Mouse (Mus musculus) layer of hippocampus, postnatal 36 days (tissue): ENCODE measurements at regions not wholly inside any gene's neighbourhood (a gene's known extent, or its start where the extent isn't known, plus 50 kb on each side); places are given as distances from the start of the nearest gene placed in this dataset.
A peak's percentile ranks its signal among the peaks of the same experiment; 100 is the strongest.

Experiments used
- DNase-seq, 2 experiments: peaks; one replicate each; pipeline ENCODE4 v3.0.0; 2022

DNA sequence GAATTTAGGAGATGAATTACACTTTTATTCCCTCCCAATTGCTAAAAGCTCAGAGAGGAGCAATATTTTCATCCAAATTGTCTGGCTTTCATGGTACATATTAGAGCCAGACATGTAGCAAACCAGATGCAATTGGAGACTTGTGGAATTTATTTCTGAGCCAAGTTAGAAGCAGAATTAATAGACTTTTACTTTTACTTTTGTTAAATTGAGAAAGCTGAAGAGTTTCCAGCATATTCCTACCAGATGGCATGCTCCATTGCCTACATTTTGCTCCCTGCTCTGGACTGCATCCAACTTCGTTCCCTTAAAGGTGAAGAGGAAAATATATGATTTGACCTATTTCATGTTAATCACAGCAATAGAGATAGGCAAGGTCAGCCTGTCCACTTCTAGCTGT is 646.4 kb upstream of the Slit2 start:
- DNase-seq: peak in 1 of 2 experiments; percentile 3

DNA sequence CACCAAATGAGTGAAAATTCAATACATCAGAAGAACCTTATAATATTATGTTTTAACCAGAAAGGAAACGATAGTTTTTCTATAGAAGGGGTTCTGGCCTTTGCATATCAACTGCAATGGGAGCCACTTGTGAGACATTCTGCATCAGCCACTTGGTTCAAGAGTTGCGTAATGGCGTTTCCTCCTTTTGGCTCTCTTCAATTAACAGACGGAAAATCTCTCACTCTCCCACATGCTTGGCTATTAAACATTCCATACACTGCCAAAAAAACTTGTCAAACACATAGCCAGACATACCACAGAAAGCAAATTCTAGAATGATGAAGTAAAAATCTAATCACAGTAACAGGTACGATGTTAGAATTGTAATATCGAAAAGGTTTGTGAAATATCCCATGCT is 643.1 kb upstream of the Slit2 start:
- DNase-seq: no peak

DNA sequence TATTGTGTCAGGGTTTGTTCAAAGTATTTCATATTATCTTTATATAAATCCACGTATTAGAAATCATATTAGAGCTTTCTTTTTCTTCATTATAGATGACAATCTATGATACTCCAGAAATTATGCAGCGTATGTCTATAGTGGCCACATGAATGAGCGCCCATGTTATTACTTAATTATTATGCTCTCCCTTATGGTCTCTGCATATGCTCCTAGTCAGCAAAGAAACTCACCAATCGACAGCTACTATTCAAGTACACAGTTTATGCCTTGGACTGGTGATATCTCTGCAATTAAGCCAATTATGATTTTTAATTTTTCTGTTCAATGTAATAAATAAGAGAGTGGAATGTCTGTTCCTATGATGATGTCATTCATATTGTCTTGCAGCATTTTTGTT is 612.8 kb upstream of the Slit2 start:
- no peak for DNase-seq

DNA sequence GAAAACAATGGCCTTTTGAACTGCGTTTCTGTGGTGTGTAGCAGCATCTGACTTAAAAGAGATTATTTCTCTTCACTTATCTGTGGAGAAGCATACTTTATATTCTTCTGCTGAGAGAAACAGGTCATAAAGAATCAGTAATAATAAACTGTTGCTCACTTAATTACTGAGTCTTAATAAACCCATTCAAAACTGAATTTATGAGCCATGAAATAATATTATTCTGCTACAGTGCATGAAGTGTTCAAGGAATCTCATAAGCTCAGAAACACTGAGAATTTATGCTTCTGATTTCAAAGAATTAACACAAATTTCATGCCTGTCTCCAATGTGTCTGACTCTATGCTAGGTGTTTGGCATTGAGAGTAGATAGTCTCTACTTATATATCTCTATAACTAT is 597.0 kb upstream of the Slit2 start:
- no peak for DNase-seq

DNA sequence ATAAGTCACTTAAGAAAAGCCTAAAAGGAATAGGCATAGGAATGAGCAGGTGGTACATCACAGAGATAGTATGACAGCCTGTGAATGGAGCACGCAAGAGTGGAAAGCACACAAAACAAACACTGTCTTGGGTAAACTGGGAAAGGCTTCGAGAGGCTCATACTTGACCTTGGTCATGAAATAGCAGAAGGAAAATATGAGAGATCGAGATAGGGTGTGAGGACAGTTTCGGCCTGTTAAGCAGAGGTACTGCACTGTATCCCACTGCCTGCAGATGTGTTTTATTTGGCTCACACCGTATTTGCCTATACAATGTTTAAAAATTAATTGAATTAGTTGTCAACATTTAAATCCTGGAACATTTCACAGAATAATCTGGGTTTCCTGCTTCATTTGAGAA is 596.2 kb upstream of the Slit2 start:
- DNase-seq: no peak

DNA sequence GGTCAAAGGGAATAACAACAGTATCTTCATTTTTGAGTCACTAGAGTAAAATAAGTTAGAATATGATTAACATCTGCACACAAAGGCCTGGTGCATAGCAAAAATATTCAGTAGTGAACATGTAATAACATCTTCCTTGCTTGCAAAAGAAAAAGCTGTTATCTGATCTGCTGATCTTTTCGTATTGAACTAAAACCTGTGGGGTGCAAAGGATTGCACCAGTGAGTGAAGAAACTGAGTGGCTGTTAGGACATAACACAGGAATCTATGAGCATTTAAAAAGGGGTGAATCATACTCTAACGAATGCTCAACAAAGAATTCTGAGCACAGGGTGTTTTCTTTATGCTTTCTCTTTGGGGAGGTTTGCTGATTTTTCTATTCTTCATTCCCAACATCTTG is 592.2 kb upstream of the Slit2 start:
- DNase-seq: no peak

DNA sequence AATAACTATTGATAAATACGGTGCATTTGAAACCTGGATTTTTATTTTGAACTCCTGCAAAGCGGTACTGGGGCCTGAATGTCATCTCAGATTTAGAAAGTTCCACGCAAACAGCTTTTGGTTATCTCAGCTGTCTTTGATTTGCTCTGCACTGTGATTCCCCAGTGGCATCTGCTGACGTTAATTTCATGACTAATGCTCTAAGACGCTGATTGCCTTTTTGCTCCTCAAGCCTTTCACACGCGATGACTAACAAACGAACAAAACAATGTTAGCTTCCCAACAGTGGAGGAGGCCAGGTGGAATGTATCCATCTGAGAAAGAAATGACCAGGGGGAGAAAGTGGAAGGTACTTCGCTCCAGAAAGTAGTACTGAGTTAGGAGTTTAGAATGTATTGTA is 586.1 kb upstream of the Slit2 start:
- no peak for DNase-seq

DNA sequence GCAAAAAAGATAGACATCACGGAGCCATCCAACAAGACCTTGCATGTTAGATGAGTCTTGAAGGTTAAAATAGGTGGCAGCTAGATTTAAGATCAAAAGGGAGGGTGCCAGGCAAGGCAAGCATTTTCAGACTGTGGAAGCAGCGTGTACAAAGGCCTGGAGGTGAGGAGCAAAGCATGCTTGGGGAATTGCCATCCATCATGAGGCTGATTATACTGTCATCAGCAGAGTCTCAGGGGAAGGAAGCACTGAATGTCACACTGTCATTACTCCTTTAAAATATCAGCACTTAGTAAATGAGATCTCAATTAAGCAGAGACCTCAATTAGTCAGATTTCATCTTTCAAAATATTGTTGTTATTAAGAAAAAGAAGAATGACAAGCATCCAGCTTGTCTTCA is 561.0 kb upstream of the Slit2 start:
- DNase-seq: no peak

DNA sequence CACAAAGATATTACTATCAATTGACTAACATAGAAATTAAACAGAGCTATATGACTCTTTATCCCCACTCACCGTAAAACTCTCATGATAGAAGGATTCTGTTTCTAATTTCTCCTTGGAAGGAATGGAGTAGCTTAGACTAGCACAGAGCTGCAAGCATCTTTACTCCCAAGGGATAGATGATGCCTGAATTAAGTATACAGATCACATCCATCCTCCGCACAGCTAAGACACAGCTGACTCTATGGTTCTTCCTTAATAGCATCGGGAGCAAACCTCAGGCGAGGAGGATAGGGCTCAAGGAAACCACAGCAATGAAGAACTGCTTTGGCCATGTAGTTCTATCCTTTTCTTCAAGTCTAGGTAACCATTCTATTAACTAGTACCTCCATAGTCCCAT is 556.9 kb upstream of the Slit2 start:
- no peak for DNase-seq

DNA sequence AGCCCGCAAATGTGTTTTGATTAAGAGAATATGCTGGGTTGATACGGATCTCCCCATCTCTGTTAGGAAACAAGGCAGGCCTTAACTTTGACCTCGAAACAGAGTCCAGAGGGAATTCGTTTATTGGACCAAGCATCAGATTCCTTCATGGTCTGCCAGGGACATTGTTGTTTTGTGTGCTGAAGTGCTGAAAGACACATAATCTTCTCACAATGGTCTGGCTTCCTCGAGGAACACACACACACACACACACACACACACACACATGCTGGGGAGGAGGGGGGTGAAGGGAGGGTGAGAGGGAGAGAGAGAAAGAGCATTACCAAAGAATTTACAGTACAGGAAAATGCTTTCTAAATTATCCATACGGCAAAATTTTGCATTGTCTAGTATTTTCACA is 556.5 kb upstream of the Slit2 start:
- DNase-seq: no peak

DNA sequence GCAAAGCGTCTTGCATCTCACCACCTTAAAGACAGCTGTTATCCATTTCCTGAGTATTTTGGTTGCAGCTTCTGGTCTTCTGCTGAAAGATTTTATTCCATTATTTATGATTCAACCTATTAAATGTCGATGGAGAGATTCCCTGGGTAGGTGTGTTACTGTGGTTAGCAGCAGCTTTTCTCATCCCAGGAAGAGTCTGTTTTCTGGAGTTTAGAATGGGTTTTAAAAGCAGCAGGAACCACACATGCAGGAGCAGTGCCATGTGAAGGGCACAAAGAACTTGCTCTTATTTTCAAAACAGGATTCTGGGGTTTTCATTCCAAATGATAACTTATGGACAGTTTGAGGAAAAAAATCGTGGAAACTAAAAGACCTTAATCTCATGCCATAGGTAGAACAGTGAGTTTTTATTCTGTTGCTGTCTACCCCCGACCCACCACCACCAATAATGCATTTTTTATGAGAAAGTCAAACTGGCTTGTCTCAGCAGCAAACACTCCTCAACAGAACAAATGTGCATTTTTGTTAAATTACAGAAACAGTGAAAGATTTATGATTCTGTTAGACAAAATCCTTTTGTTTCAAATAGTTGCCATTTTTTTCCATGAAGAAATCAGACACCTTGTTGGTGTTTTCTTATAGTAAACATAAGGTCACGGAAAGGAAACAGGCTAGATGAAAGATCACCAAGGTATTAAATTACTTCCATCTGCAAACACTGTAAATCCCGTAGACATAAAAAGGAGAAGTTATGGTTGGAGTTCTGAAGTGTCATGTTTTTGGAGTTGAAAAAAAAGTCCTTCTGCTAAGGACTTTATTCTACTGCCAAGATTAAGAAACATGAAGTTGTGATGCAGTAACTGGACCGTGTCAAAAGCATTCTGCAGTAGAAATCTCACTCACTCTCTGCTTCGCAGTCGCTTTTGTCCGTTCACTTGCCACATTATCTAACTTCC is 553.4 kb upstream of the Slit2 start:
- DNase-seq: no peak

DNA sequence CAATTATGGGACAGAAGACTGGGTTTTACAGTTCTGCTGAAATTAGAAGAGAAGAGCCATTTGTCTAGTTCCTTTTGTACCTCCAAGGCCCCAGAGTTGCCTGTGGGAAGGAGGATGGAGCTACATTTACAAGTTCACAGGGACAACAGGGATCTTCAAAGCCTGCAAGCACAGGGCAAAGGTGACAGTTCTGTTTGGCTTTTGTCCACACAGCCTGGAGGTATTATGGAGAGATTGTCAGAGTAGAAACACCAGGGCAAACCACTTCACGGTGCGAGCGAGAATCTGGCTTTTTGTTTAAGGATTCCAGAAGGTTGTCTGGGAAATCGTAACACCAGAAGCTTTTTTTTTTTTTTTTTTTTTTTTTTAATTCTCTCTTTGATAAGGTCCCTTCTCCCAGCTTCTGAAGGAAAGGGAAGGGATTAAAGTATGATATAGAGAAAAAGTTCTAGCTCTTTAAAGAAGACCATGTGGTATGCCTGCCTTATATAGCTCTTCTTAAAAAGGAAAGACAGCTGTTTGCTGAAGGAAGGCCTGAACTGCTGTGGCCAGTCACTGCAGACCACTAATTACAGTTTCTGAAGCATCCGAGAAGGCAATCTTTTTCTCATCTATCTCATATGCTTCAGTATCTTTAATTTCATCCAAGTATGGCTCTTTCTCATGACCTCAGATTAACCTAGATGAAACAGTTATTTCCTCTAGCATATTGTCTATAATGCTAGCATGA is 551.2 kb upstream of the Slit2 start:
- DNase-seq: no peak

DNA sequence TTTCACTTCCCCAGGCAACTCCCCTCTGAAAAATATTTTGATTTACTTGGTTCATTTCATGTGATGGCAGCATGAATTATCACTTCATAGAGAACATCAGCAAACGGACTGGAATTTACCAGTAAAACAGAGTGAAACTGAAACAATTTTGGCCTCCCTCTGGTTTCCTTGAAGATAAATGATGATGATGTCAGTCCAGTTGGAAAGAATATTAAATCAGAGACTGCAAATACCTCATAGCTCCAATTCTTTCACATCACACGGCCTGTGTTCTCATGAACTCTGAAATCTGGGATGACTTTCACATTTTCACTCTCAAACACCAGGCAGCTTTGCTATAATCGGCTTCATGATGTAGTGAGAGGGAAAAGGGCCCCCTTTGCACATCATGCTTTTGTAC is 546.5 kb upstream of the Slit2 start:
- DNase-seq: no peak

DNA sequence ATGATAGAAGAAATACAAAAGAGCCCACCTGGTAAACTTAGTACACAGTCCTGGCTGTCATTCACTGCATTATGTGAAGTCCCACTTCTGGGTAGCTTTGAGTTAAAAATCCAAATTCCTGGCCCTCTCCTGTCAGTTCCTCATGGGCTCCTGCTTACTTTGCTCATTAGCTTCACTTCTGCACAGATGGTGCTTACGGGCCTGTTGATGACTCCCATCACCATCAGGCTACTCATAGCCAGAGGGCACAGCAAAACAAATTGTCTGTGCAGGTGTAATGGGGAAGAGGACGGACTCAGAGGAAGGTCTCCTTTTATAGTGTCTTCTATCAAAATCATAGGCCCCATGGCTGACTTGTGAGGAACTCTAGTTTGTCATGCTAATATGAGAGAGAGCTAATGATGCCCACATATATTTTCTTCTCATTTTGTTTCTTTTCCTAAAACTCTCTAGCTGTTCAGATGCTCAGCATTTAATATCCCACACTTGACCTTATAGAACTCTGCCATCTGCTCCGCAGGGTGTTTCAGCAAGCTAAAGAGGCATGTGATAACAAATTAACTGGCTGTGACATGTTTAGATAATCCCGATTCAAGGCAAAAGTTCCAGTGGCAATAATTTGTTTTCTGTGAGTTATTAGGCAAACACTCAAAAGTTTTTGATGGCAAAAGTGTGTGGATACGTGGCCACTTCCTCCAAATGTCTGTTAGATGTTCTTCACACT is 536.5 kb upstream of the Slit2 start:
- no peak for DNase-seq

DNA sequence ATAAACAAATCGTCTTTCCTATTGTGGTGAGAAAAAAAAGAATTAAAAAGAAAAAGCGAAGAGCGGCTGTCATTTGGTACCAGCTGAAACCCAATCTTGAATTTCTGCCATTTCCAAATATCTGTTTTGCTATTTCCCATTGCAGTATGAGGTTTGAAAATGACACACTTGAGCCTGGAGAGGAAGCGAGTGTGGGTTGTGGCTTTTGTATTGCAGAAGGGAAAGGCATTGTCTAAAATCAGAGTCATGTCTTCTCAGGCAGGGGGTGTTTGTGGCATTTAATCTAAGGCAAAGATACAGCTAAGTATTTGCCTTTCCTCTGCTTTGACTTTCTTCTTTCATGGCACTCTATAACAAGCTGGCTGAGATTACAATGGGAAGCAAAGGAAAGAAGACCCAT is 518.1 kb upstream of the Slit2 start:
- DNase-seq: no peak

DNA sequence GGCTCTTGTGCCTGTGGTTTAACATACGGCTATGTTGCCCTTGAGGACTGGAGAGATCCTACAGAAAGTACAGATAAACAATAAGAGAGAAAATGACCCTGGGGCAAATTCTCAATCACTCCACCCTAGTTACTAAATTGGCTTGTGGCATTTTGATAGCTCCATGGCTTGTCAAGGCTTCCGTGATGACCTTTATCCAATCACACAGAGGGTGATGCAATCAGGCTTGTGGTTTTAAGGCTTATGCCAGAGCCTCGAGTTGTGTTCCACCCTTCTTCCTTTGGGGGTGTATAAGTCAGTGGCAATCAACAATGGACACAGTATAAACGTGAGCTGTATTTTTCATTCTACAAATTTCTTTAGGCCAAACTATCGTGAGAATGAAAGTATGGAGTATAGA is 513.5 kb upstream of the Slit2 start:
- no peak for DNase-seq

DNA sequence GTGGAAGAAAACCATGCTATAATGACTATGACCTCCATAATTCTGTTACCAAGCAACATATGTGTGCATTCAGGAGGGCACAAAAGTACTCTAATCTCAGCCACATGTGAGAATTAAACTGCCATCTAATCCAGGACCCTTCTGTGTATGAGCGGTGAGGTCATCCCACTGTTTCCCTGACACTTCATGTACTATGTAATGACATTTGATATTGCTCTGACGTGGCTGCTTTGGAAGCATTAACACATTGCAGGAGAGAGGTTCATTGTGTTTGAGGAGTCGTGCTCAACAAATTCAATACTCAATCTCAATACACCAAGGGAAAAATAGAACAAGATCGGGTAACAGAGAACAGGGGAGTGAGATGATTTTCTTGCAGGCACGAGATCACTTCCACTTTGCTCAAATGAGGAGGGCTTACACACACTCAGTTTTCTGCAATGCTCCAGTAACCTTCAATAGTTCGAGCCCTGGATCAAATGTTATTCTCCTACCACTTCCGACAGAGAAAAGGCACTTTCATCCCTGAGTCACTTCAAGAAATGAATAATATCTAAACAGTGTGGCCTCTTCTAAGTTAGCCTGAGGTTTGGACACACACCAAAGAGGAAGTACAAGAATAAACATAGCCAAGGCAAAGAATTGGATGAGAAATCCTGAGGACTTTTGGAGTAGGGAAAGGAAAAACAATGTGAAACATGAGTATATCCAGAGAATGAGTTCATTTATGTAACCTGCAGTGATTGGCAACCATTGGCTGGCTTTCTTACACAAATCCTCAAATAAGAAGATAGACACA is 510.7 kb upstream of the Slit2 start:
- DNase-seq: no peak

DNA sequence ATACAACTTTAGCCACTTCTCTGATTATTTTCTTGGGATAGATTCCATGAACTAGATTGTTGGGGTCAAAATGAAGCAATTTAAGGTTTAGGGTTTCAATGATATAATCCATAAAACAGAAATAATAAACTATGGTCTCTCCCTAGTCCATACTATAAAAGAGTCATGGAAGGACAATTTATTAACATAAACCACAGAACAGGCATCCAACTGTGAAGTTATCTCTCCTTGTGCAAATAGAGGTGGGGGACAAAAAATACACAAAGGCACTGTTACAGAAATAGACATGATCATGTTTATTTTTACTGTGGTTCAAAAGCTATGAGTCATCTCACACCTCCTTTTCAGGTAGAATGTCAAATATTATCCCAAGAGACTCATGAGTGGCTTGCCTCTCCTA is 503.0 kb upstream of the Slit2 start:
- no peak for DNase-seq

DNA sequence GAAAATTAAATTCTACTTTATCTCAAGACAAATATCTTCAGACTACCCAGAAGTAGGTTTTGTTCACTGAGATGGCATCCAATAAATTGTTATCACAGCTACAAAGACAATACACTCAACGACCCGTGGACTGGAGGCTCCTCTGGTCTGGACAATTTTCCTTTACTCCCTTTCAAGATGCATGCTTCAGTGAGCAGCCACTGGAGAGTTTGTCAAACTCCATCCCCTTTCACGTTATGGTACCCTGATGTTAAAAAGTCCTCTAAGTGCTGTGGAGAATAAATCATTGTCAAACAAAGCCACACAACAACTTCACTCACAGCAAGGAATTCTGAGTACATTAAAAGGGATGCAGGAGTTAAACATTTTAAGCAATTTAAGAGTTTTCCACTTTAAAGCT is 486.7 kb upstream of the Slit2 start:
- no peak for DNase-seq

DNA sequence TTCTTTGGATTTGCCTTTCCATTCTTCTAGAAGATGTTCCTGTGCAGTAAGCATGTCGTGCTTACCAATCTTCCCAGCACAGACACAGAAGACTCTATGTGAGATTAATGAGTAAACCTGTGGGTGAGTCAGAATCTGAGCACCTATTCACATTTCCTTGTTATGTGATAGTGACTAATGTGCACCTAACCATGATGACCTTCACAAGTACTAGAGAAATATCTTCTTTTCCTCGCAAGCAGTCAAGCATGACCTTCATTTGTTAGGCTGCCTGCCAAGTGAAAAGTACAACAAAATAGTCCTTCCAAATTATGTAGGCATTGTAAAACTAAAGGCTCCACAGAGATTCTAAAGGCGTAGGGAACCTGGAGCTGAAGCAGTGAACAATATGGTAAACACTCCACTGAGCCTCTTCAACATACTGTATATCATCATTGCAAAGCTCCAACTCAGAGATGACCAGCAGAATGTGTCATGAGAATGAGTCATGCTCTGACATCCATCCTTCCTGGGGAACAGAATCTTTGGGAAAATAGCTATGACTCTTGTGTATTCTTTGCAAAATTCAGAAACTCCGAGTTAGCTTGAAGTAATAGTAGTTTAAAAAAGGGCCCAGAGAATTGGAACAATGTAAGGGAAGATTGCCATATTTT is 480.0 kb upstream of the Slit2 start:
- DNase-seq: no peak

DNA sequence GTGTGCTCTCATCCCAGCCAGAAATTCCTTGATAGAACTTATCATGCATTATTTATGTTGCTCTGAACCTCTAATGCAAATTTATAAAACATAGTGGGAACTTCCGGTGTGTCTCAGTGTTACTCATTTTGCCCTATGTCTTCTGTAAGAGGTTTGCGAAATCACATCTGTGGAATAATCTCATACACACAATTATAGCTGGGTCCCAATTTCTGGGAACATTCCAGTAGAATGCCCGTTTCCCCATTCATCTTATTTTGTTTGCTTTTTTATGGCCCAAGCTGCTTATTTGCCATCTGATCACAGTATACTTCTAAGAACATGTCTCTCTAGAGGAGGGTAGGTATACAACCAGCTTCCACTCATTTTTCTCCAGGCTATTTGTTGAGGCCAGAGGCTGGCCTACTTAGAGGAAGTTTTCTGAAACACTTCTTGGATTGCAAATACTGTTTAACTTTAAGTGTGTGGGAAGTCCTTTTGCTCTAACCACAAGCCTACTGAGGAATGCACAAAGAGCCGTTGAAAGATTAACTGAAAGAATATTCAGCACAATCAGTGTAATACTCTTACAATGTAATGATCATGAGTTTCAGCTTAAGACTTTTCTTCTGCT is 474.1 kb upstream of the Slit2 start:
- DNase-seq: no peak
